Mouse (Mus musculus) stomach, embryonic 16.5 days (tissue): ENCODE measurements around the gene Aatk. TPM values are rescaled to one million over a fixed set of nuclear protein-coding genes. Genes with fewer than 3 reads are reported as not detected.
A peak's percentile ranks its signal among the peaks of the same experiment; 100 is the strongest.

Experiments
- ATAC-seq: fragments of 200-750 bp; cut with Nextera tagmentation; 2 replicates; pipeline ENCODE4 v1.8.0; 2017; ENCODE audit warnings: moderate number of reproducible peaks, moderate TSS enrichment; ENCODE audit not compliant: insufficient read depth, low FRiP score
- H3K27ac ChIP-seq: fragments of 300-500 bp; sonication (generic); 2 replicates; pipeline ENCODE4 v1.5.1; 2014; ENCODE audit warnings: low read length
- H3K27me3 ChIP-seq: fragments of 300-500 bp; sonication (generic); 2 replicates; pipeline ENCODE4 v1.6.1; 2014; ENCODE audit warnings: low read length, control low read depth, mixed read lengths; ENCODE audit not compliant: control insufficient read depth, insufficient read depth
- H3K36me3 ChIP-seq: fragments of 300-500 bp; sonication (generic); 2 replicates; pipeline ENCODE4 v1.6.1; 2014; ENCODE audit warnings: low read length; ENCODE audit not compliant: control insufficient read depth, insufficient read depth
- H3K4me1 ChIP-seq: fragments of 300-500 bp; sonication (generic); 2 replicates; pipeline ENCODE4 v1.6.1; 2014; ENCODE audit warnings: low read length, control low read depth, mixed read lengths; ENCODE audit not compliant: control insufficient read depth, insufficient read depth
- H3K4me2 ChIP-seq: fragments of 300-500 bp; sonication (generic); 2 replicates; pipeline ENCODE4 v1.6.1; 2014; ENCODE audit warnings: low read depth, low read length, mixed read lengths
- H3K4me3 ChIP-seq: fragments of 300-500 bp; sonication (generic); replicated peaks from 2 replicates; pipeline ENCODE4 v1.5.1; 2014; ENCODE audit warnings: mild to moderate bottlenecking, low read length
- H3K9ac ChIP-seq: fragments of 300-500 bp; sonication (generic); 2 replicates; pipeline ENCODE4 v1.6.1; 2014; ENCODE audit warnings: low read length
- H3K9me3 ChIP-seq: fragments of 300-500 bp; sonication (generic); replicated peaks from 2 replicates; pipeline ENCODE4 v1.6.1; 2016; ENCODE audit warnings: low read length, control low read depth; ENCODE audit not compliant: control insufficient read depth
- WGBS: fragments of 180-500 bp; shearing (Covaris S2); extraction: QIAGEN DNeasy Blood & Tissue Kit; methylation state at CpG from one replicate; pipeline ENCODE4 v1.1.7; 2014; 5-methylcytosine and 5-hydroxymethylcytosine counted together
- polyA plus RNA-seq: library from polyadenylated mRNA; unstranded; fragments of >200 nt; fragmentation: Nextera tagmentation; extraction: Ambion mirVana; gene quantifications from 2 replicates; pipeline ENCODE4 v1.2.1, GENCODE M21; 2015

The Aatk gene
- polyA plus RNA-seq, 1 experiment from 2014 or later = 3.3 TPM

DNA sequence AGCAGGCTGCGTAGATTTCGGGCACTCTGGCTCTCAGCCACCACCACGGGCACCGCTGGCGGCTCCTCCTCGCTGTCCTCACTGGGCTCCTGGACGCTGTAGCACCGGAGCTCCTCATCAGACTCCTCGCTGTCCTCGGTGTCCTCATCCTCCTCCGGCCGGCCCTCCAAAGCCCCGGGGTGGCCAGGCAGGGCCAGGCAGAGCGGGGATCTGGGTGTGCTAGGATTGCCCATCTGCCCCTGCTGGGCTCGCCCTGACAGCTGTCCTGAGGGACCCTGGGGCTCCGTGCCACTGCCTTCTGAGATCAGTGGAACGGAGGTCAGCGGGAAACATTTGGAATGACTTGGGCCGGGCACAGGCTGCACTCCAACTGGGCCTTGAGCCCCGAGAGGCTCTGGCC is 37.0 kb downstream of the Aatk start:
- WGBS = 90% methylated on average over 20 of the region's 20 CpGs
- ATAC-seq = no peak
- H3K36me3 ChIP-seq = no peaks in the 10 kb centered on the region

DNA sequence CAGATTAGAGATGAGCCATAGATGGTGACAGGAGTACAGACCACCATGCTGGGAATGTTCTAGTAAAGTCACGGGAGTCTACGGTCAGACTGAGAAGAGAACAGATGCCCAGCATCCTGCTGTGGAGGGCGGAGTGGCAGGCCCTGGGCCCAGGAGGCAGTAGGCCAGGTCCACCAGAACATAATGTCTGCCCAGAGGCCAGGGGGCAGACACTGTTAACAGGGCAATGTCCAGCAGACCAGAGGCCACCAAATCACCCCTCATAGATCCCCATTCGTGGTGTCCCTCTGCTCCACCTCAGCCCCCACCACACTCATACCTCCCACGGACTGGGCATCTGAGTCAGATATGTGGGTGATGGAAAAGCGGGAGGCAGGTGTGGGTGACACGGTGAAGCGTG is 38.0 kb downstream of the Aatk start:
- Histone ChIP-seq H3K4me3 (no peak overlapping the region), H3K36me3 (no peaks in the 10 kb centered on the region), H3K4me1 (peaks cover 6% of the 10 kb centered on the region; the same call in 1 of the 2 replicates), H3K4me2 (no peak overlapping the region), H3K9me3 (no peaks in the 10 kb centered on the region), H3K27me3 (no peaks in the 10 kb centered on the region), H3K9ac (no peak overlapping the region), H3K27ac (no peak overlapping the region)
- no peak for ATAC-seq
- WGBS = 87% methylated on average over 8 of the region's 8 CpGs

More for the DNA sequence above, 37.0 kb downstream of the Aatk start:
- no peak overlapping the region for H3K4me3 ChIP-seq
- no peaks in the 10 kb centered on the region for H3K9me3 ChIP-seq
- no peak overlapping the region for H3K27ac ChIP-seq
- no peak overlapping the region for H3K9ac ChIP-seq
- no peak overlapping the region for H3K4me2 ChIP-seq
- peaks cover 6% of the 10 kb centered on the region; the same call in 1 of the 2 replicates for H3K4me1 ChIP-seq
- no peaks in the 10 kb centered on the region for H3K27me3 ChIP-seq

GRCm38 (mm10) chr11:120008501-120008900 is 38.5 kb downstream of the Aatk start:
- H3K4me1 ChIP-seq = peaks cover 3% of the 10 kb centered on the region; the same call in 1 of the 2 replicates
- no peak overlapping the region for H3K4me3 ChIP-seq
- ATAC-seq = no peak
- no peak overlapping the region for H3K9ac ChIP-seq
- no peaks in the 10 kb centered on the region for H3K36me3 ChIP-seq
- H3K27me3 ChIP-seq = no peaks in the 10 kb centered on the region
- H3K4me2 ChIP-seq = no peak overlapping the region
- 81% methylated on average over 1 of the region's 1 CpGs for WGBS
- H3K27ac ChIP-seq = no peak overlapping the region
- no peaks in the 10 kb centered on the region for H3K9me3 ChIP-seq

DNA sequence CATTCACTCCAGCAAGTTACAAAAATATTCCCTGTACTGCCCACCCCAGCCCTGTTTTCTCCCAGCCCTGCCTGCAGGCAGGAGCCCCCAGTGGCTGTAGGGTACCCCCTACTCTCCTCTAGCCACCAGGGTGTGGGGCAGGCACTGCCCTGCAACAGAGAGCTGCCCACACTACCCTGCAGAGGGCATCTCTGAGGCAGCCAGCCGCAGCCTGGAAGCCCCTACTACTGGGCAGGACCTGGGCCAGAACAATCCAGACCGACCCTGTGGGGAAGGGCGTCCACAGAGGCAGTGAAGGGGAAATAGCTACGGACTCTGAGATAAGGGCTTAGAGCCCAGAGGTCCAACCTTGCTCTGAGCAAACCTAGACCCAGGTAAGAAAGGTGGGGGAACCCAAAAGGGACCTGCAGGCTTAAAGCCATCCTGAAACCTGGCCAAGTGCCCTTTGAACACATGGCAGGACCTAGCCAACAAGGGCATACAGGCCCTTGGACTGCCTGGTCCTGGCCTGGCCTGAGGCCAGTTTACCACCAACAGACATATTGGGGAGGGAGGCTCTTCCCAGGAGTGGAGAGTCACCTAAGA is 39.4 kb downstream of the Aatk start:
- 61% methylated on average over 4 of the region's 4 CpGs for WGBS

GRCm38 (mm10) chr11:120005434-120006317 is 41.3 kb downstream of the Aatk start:
- ATAC-seq = no peak
- Histone ChIP-seq H3K4me1 (no peaks in the 10 kb centered on the region), H3K9ac (no peak overlapping the region; the same call in 1 of the 2 replicates), H3K27me3 (no peaks in the 10 kb centered on the region), H3K27ac (no peak overlapping the region), H3K4me3 (no peak overlapping the region), H3K36me3 (no peaks in the 10 kb centered on the region), H3K9me3 (no peaks in the 10 kb centered on the region), H3K4me2 (no peak overlapping the region)
- 82% methylated on average over 18 of the region's 18 CpGs for WGBS

More for the DNA sequence above, 39.4 kb downstream of the Aatk start:
- Histone ChIP-seq H3K36me3 (no peaks in the 10 kb centered on the region), H3K27ac (no peak overlapping the region), H3K9me3 (no peaks in the 10 kb centered on the region), H3K27me3 (no peaks in the 10 kb centered on the region), H3K4me3 (no peak overlapping the region), H3K4me1 (no peaks in the 10 kb centered on the region), H3K9ac (no peak overlapping the region), H3K4me2 (no peak overlapping the region)
- ATAC-seq = no peak

DNA sequence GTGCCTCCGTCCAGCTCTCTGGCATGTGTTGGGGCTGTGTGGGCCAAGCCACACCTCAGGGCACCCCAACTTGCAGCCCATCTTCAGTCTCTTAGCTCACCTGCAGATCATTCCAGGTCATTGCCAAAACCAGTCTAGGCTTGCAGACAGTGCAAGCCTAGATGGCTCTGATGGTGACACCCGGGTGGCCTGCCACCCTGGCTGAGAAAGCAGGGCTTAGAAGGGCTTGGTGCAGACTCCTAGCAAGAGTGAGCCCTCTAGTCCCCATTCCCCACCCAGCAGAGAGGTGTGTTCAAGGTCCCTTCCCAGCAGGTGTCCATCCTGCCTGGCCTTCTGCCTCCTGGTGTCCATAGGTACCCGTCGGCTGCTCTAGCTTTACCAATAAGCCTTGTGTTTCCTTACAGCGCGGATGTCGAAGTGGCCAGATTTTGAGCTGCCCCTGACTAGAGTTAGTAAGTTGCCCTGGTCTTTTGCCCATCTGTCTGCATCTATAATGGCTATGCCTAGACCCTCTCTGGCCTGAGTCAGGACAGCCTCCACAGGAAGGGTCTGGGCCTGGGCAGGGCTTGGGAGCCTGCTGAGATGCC is 44.2 kb downstream of the Aatk start:
- no peak for ATAC-seq
- Histone ChIP-seq H3K9me3 (no peaks in the 10 kb centered on the region), H3K4me1 (no peaks in the 10 kb centered on the region), H3K4me2 (no peak overlapping the region), H3K4me3 (no peak overlapping the region), H3K36me3 (0 out of 2 replicates have a peak, but pooled peaks cover 3% of the 10 kb centered on the region), H3K9ac (no peak overlapping the region), H3K27me3 (no peaks in the 10 kb centered on the region), H3K27ac (no peak overlapping the region)
- 92% methylated on average over 7 of the region's 7 CpGs for WGBS

DNA sequence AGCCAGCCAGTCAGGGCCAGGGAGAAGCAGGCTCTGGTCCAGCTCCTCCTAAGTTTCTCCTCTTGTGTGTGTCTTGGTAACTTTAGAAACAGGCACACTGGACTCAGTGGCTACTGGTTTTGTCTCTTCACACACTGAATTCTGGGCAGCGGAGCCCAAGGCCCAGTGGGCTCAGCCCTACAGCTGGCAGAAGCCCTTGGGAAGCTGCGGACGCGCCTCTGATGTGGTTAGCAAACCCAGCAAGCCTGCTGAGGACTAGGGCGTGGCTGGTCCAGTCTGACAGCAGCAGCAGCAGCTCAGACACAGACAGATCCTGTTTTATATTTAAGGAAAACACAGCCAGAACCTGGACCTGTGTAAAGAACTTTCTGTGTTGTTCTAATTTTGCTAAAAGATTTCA is 44.9 kb downstream of the Aatk start:
- 76% methylated on average over 5 of the region's 5 CpGs for WGBS
- Histone ChIP-seq H3K27me3 (no peaks in the 10 kb centered on the region), H3K4me2 (no peak overlapping the region), H3K36me3 (0 out of 2 replicates have a peak, but pooled peaks cover 3% of the 10 kb centered on the region), H3K4me1 (no peaks in the 10 kb centered on the region), H3K27ac (no peak overlapping the region), H3K9ac (no peak overlapping the region), H3K9me3 (no peaks in the 10 kb centered on the region), H3K4me3 (no peak overlapping the region)
- no peak for ATAC-seq

- H3K36me3 ChIP-seq = peaks cover 10% of the 10 kb centered on the region; the same call in 1 of the 2 replicates
These were observed 49.6 kb downstream of the Aatk start for GRCm38 (mm10) chr11:119997351-119997750.

DNA sequence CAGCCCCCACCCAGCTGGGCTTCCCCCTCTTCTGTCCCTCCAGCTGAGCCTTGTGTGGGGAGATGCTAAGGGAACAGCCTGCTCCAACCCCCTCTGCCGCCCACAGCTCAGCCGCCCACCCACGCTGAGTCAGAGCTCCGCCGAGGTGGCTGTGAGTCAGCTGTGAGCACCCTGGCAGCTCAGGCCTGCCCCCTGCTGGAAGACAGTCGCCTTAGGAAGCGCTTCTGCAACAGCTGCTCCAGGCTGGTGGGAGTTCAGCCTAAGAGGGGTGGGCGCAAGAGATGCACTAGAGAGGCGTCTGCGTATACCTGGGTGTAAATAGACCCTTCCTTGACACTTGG is 55.7 kb downstream of the Aatk start:
- H3K9me3 ChIP-seq = no peaks in the 10 kb centered on the region
- peaks cover 7% of the 10 kb centered on the region; the same call in 1 of the 2 replicates for H3K36me3 ChIP-seq
- ATAC-seq = peak; percentile 79
- peak overlapping the region; percentile 78 for H3K27ac ChIP-seq
- WGBS = 5% methylated on average over 10 of the region's 10 CpGs
- H3K27me3 ChIP-seq = no peaks in the 10 kb centered on the region
- peaks cover 32% of the 10 kb centered on the region for H3K4me1 ChIP-seq
- peak overlapping the region; percentile 38; the same call in 1 of the 2 replicates for H3K9ac ChIP-seq
- H3K4me3 ChIP-seq = no peak overlapping the region
- 0 out of 2 replicates have a peak overlapping the region, but pooled peaks have one; percentile 20 for H3K4me2 ChIP-seq

More at GRCm38 (mm10) chr11:119997351-119997750, 49.6 kb downstream of the Aatk start:
- H3K4me3 ChIP-seq = no peak overlapping the region
- no peaks in the 10 kb centered on the region for H3K4me1 ChIP-seq
- no peaks in the 10 kb centered on the region for H3K27me3 ChIP-seq
- H3K4me2 ChIP-seq = no peak overlapping the region
- WGBS = 88% methylated on average over 16 of the region's 16 CpGs
- H3K27ac ChIP-seq = no peak overlapping the region
- no peak for ATAC-seq
- no peaks in the 10 kb centered on the region for H3K9me3 ChIP-seq
- no peak overlapping the region for H3K9ac ChIP-seq
